Mouse (Mus musculus) liver, embryonic 12.5 days (tissue): ENCODE measurements around the gene Wdr77. TPM values are rescaled to one million over a fixed set of nuclear protein-coding genes. Genes with fewer than 3 reads are reported as not detected.
"Not testable (repeated sequence)": the region's sequence is repeated elsewhere in the genome, so short reads cannot be mapped to it uniquely, and the experiment has no call there.

Experiments used
- ATAC-seq: fragments of 200-750 bp; cut with Nextera tagmentation; 2 replicates; pipeline ENCODE4 v1.8.0; 2017; ENCODE audit warnings: moderate number of reproducible peaks, mild to moderate bottlenecking, moderate library complexity
- H3K27ac ChIP-seq: fragments of 300-500 bp; sonication (generic); 2 replicates; pipeline ENCODE4 v1.5.1; 2016; ENCODE audit warnings: mild to moderate bottlenecking
- H3K27me3 ChIP-seq: fragments of 300-500 bp; sonication (generic); replicated peaks from 2 replicates; pipeline ENCODE4 v1.6.1; 2016; ENCODE audit warnings: mild to moderate bottlenecking, moderate library complexity
- H3K36me3 ChIP-seq: fragments of 300-500 bp; sonication (generic); 2 replicates; pipeline ENCODE4 v1.6.1; 2016; ENCODE audit warnings: mild to moderate bottlenecking, moderate library complexity
- H3K4me1 ChIP-seq: fragments of 300-500 bp; sonication (generic); 2 replicates; pipeline ENCODE4 v1.6.1; 2016
- H3K4me2 ChIP-seq: fragments of 300-500 bp; sonication (generic); 2 replicates; pipeline ENCODE4 v1.6.1; 2016; ENCODE audit warnings: mild to moderate bottlenecking, moderate library complexity
- H3K4me3 ChIP-seq: fragments of 300-500 bp; sonication (generic); 2 replicates; pipeline ENCODE4 v1.5.1; 2016; ENCODE audit warnings: mild to moderate bottlenecking, moderate library complexity
- H3K9ac ChIP-seq: fragments of 300-500 bp; sonication (generic); 2 replicates; pipeline ENCODE4 v1.6.1; 2016; ENCODE audit warnings: mild to moderate bottlenecking, moderate library complexity
- H3K9me3 ChIP-seq: fragments of 300-500 bp; sonication (generic); replicated peaks from 2 replicates; pipeline ENCODE4 v1.6.1; 2016; ENCODE audit warnings: mild to moderate bottlenecking, moderate library complexity
- WGBS: fragments of 180-500 bp; shearing (Covaris S2); methylation state at CpG from one replicate; pipeline ENCODE4 v1.1.7; 2016; ENCODE audit not compliant: insufficient replicate concordance; 5-methylcytosine and 5-hydroxymethylcytosine counted together
- polyA plus RNA-seq: library from polyadenylated mRNA; unstranded; fragments of >200 nt; fragmentation: Nextera tagmentation; extraction: Ambion mirVana; gene quantifications from 2 replicates; pipeline ENCODE4 v1.2.1, GENCODE M21; 2016

The Wdr77 gene
- polyA plus RNA-seq, 1 experiment from 2014 or later: 90.0 TPM

DNA sequence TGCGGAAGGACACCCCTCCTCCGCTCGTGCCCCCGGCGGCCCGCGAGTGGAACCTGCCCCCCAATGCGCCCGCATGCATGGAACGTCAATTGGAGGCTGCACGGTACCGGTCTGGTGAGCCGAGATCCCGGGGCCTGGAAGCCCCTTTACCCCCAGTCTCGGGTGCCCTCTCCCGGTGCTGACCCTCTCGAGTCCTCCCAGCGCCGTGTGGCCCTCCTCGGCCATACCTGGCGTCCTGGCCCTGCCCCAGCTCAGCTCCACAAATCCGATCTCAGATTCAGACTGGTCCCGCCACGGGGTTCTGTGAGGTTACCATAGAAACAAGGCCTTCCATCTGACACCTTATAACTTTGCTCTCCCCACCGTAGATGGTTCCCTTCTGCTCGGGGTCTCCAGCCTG is 416 bp downstream of the Wdr77 start:
- Histone ChIP-seq H3K4me3 (peak overlapping the region; percentile 85), H3K4me2 (peak overlapping the region; percentile 86), H3K4me1 (peaks cover 43% of the 10 kb centered on the region), H3K27me3 (no peaks in the 10 kb centered on the region), H3K27ac (peak overlapping the region; percentile 92), H3K9me3 (no peaks in the 10 kb centered on the region), H3K9ac (peak overlapping the region; percentile 94), H3K36me3 (peaks cover 64% of the 10 kb centered on the region)
- peak; percentile 56 for ATAC-seq
- under 1% methylated on average over 26 of the region's 26 CpGs for WGBS

DNA sequence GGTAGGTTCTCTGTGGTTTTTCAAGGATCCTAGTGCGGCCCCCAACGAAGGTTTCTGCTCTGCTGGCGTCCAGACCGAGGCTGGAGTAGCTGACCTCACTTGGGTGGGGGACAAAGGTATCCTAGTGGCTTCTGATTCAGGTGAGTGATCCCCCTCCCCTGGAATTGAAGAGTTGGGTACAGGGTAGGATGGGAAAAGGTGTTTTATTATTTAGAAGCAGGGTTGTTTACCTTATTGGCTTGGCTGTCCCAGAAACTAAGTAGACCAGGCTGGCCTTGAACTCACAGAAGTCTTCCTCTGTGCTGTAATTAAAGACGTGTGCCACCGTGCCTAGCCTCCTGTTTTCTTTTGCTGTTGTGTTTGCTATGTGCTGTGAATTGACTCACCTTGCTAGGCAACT is 830 bp downstream of the Wdr77 start, which contains the start of gene Atp5f1:
TSS of gene Atp5f1 (minus strand) at position 101 of the 400 bp plus-strand sequence.
- peaks cover 39% of the 10 kb centered on the region for H3K4me1 ChIP-seq
- WGBS: 5% methylated on average over 6 of the region's 6 CpGs
- H3K27me3 ChIP-seq: no peaks in the 10 kb centered on the region
- peak within 1 kb of the TSS; percentile 92 for H3K27ac ChIP-seq
- H3K4me3 ChIP-seq: peak within 1 kb of the TSS; percentile 85
- H3K4me2 ChIP-seq: peak within 1 kb of the TSS; percentile 86
- peak within 1 kb of the TSS; percentile 94 for H3K9ac ChIP-seq
- ATAC-seq: no peak
- no peaks in the 10 kb centered on the region for H3K9me3 ChIP-seq
- H3K36me3 ChIP-seq: peaks cover 64% of the 10 kb centered on the region

DNA sequence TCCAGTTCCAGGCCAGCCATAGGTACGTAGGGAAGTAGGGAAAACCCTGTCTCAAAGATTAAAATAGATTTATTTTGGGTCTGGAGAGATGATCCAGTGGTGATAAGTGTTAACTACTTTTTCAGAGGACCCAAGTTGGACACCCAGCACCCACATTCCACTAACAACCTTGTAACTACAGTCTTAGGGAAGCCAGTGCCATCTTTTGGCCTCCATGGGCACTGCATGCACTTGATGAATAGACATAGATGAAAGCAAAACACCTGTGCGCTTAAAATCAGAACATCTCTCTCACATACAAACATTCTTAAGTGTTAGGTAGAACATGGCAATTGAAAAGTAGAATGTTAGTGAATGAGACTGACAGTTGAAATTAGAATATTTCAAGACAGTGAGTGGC is 1.5 kb downstream of the Wdr77 start:
- Histone ChIP-seq H3K27ac (no peak overlapping the region), H3K9me3 (no peaks in the 10 kb centered on the region), H3K9ac (no peak overlapping the region), H3K4me3 (peak overlapping the region; percentile 85), H3K27me3 (no peaks in the 10 kb centered on the region), H3K4me1 (peaks cover 37% of the 10 kb centered on the region), H3K36me3 (peaks cover 67% of the 10 kb centered on the region), H3K4me2 (peak overlapping the region; percentile 86)
- no peak for ATAC-seq
- WGBS: 81% methylated on average over 2 of the region's 2 CpGs

DNA sequence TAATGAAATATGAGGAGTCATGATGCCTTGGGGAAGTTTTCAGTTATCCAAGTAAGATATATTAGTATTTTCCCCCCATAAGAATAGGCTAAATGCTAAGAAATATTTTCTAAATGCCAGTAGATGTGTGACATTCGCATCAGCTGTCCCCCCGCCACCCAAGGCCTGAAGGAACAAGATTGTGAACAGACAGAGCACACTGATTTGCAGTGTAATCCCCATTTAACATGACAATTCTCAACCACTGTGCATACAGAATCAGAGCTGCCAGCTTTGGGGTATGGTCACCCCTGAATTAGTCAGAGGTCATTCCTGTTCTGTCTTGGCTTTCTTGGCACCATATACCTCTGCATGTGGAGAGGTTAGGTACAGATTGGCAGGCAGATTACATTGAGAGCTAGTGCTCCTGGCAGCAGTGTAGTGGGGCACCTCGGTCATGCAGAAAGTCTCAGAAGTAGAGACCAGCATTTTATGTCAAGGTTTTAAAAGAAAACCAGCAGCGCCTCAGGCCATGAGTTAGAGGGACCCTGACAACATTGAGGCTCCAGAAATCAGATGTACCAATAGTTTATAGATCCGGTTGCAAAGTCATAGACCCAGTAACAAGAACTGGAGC is 12.8 kb downstream of the Wdr77 start:
- H3K9ac ChIP-seq: no peak overlapping the region
- 59% methylated on average over 5 of the region's 5 CpGs for WGBS
- no peak overlapping the region for H3K4me2 ChIP-seq
- no peak for ATAC-seq
- no peak overlapping the region for H3K27ac ChIP-seq
- peaks cover 37% of the 10 kb centered on the region for H3K36me3 ChIP-seq
- H3K4me1 ChIP-seq: no peaks in the 10 kb centered on the region
- no peaks in the 10 kb centered on the region for H3K9me3 ChIP-seq
- H3K4me3 ChIP-seq: no peak overlapping the region
- no peaks in the 10 kb centered on the region for H3K27me3 ChIP-seq

DNA sequence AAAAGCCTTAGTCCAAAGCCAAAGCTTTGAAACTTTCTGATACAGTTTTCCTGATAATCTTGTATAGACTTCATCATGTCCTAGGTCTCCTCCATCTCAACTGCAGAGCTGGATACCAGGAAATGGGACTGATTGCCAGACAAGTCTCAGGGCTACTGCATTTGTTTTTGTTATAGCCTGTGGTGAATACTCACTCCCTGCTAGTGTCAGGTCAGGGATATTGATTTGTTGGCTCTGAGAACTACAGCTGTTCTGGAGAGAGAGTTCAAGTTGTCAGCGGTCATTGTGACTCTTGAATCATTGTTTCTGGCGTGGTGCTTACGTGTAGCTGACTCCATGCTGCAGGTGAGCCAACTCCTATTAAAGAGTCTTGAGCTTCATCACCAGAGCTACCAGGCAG is 14.2 kb downstream of the Wdr77 start, which contains the start of gene Ovgp1:
TSS of gene Ovgp1 (plus strand) at position 301 of the 400 bp plus-strand sequence.
- Histone ChIP-seq H3K9ac (no peak within 1 kb of the TSS), H3K36me3 (peaks cover 22% of the 10 kb centered on the region), H3K4me2 (no peak within 1 kb of the TSS), H3K9me3 (no peaks in the 10 kb centered on the region), H3K27me3 (no peaks in the 10 kb centered on the region), H3K4me3 (no peak within 1 kb of the TSS), H3K27ac (no peak within 1 kb of the TSS), H3K4me1 (no peaks in the 10 kb centered on the region)
- 71% methylated on average over 3 of the region's 3 CpGs for WGBS
- ATAC-seq: no peak

DNA sequence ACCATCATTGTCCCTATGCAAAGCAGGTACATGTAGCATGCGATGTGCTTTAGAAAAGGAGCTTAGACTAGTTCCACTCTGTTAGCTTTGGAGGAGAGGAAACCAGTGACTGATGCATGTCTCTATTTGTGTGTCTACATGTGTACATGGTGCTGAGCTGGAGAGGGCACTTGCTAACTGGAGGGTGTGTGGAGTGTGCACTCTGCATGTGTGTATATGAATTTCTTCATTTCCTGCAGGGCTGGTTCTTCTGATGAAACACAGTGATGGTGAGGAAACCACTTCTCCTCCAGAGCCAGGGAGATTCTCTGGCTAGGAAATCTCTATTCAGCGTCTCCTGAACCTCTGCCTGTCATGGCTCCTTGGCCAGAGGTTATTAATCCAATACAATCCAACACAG is 15.0 kb downstream of the Wdr77 start:
- Histone ChIP-seq H3K27ac (no peak overlapping the region), H3K4me1 (no peaks in the 10 kb centered on the region), H3K9me3 (no peaks in the 10 kb centered on the region), H3K4me3 (no peak overlapping the region), H3K27me3 (no peaks in the 10 kb centered on the region), H3K4me2 (no peak overlapping the region), H3K9ac (no peak overlapping the region), H3K36me3 (peaks cover 15% of the 10 kb centered on the region)
- ATAC-seq: no peak
- WGBS: 74% methylated on average over 2 of the region's 2 CpGs

DNA sequence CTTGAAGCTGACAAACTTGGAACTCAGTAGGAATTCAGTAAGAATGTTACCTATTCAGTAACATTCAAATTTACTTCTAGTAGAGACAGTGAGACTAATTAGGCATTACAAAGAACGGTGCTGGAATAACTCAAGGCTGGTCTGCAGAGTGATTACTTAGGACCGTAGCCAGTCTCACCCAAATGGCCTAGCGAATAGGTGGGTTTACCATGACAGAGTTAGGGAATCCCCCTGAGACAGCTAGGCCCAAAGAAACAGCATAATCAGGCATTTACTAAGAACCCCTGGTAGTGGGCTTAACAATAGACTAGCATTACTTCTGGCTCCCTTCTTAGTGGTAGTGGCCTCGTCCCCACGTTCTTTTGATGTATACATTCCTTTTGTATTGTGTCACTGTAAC is 30.4 kb downstream of the Wdr77 start:
- not testable (repeated sequence) for H3K27me3 ChIP-seq, H3K9ac ChIP-seq, H3K4me1 ChIP-seq, H3K9me3 ChIP-seq, H3K36me3 ChIP-seq, H3K4me2 ChIP-seq, H3K27ac ChIP-seq, ATAC-seq, H3K4me3 ChIP-seq
- 63% methylated on average over 5 of the region's 5 CpGs for WGBS

DNA sequence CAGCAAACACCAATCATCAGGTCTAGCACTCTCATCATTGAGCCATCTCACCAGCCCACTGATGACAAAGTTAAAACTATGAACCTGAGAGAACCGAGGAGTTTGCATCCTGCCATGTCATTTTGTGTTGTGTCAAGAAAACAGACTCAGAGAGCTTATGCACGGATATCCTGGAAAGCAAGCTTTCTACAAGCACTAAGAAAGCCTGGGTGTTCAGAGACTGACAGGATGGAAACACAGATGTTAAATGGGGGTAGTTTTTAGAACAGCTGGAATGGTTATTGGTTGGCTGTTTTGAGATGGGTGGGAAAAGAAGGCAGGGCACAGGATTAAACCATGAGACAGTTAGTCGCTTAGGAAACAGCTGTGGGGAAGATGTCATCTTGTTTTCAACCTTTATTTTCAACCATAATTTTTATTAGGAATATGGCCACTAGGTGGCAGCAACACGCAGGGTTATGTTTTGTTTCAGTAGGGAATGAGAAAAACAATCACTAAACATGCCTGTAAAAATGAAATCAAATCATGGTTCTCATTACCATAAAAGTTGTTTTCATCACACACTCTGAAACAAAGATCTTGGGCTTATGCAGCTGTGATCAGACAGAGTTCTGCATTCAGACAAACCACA is 32.6 kb downstream of the Wdr77 start:
- Histone ChIP-seq H3K27ac (no peak overlapping the region), H3K9me3 (no peaks in the 10 kb centered on the region), H3K36me3 (no peaks in the 10 kb centered on the region), H3K4me2 (no peak overlapping the region), H3K9ac (no peak overlapping the region), H3K27me3 (no peaks in the 10 kb centered on the region), H3K4me3 (no peak overlapping the region), H3K4me1 (no peaks in the 10 kb centered on the region)
- 26% methylated on average over 4 of the region's 4 CpGs for WGBS
- ATAC-seq: no peak

DNA sequence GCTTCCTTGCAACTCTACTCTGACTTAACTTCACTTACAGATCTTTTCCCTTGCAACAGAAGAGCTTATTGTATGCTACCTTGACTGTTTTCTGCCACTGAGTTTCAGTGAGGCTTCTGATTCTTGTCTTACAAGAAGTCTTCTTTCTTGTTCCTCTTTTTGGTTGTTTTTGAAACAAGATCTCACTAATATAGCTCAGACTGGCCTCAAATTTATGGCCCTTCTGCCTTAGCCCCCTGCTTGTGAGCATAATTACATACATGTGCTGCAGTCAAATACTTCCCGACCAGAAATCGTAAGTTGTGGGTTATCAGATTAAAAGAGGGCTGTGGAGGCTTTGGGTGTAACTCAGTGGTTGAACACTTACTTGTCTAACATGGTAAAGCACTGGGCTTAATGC is 35.6 kb downstream of the Wdr77 start:
- Histone ChIP-seq H3K9me3 (no peaks in the 10 kb centered on the region), H3K27me3 (no peaks in the 10 kb centered on the region), H3K4me3 (no peak overlapping the region), H3K4me2 (no peak overlapping the region), H3K36me3 (no peaks in the 10 kb centered on the region), H3K9ac (no peak overlapping the region), H3K27ac (no peak overlapping the region), H3K4me1 (no peaks in the 10 kb centered on the region)
- WGBS: 44% methylated on average over 2 of the region's 2 CpGs
- no peak for ATAC-seq

DNA sequence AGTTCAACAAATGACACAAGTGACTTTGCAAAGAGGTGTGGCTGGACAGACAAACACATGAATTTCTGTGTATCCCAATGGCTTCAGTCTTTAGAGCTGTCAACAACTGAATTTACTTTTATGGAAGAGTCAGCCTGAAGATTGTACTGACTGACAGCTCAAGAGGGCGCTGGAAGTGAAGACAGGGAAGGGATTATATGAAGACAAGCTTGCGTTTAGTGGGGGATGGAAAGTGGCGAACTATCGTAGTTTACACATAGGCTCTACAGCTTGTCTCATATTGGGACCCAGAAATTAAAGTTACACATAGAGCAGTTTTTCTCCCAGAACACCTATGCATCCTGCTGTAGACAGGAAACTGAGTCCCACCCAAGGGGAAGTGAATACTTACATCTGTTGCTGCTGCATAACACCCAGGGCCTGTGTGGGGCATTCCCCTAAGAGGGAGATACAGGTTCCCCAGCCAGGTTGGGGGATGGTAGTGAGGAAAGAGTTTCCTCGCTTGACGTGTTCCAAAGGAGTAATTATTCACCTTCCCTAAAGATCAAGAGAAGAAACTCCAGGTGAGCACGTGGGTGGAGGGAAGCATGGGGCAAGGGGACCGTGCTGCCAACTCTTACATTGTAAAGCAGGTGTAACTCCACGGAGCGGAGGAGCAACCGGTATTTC is 41.7 kb downstream of the Wdr77 start:
- peak overlapping the region; percentile 23; the same call in 1 of the 2 replicates for H3K4me2 ChIP-seq
- no peak for ATAC-seq
- WGBS: 22% methylated on average over 11 of the region's 11 CpGs
- no peaks in the 10 kb centered on the region for H3K36me3 ChIP-seq
- no peaks in the 10 kb centered on the region; the same call in 1 of the 2 replicates for H3K27me3 ChIP-seq
- H3K4me1 ChIP-seq: no peaks in the 10 kb centered on the region
- no peak overlapping the region for H3K9ac ChIP-seq
- H3K4me3 ChIP-seq: no peak overlapping the region
- no peak overlapping the region for H3K27ac ChIP-seq
- H3K9me3 ChIP-seq: no peaks in the 10 kb centered on the region

DNA sequence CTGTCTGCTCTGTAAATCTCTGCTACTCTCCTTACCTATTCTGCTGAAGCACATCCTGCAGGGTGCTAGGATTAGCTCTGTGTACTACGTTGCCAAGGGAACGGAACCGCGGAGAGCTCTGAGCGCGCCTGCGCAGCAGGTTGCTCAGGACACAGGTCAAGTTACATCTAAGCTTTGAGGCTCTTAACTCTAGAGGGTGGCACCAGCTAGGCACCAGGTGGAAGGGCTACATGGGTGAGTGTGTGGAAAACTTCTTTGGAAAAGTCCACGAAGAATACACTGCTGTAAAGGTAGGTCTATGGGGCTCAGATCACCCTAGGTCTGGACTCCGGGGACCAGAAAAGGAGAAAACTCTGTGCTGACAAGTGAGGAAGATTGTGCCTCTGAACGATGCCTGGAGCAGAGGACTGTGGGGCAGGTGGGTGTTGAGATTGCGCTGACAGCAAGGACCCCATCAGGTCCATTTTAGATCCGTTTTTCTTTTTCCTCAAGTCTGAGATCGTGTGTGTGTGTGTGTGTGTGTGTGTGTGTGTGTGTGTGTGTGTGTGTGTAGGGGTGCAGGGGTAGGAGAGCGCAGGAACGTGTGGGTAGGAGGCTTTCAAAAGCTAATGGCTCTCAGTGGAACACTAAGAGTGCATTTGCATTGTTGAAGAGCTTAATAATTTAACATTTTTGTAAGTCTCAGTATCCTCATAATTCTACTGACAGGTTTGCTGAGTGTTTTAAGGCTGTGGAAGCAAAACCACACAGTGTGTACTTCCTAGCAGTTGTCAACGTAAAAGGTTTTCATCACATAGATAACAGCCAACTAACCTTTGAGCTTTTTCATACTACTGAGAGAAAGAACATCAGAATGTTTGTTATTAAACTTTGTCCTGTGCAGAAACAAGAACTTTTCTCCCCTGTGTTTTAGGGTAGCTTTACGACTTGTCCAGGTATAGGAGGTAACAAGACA is 42.5 kb downstream of the Wdr77 start:
- no peak overlapping the region for H3K9ac ChIP-seq
- no peak overlapping the region for H3K4me3 ChIP-seq
- H3K27ac ChIP-seq: no peak overlapping the region
- no peaks in the 10 kb centered on the region for H3K4me1 ChIP-seq
- peak overlapping the region; percentile 23; the same call in 1 of the 2 replicates for H3K4me2 ChIP-seq
- WGBS: 18% methylated on average over 17 of the region's 17 CpGs
- H3K27me3 ChIP-seq: no peaks in the 10 kb centered on the region; the same call in 1 of the 2 replicates
- peak; percentile 55; the same call in 1 of the 2 replicates for ATAC-seq
- H3K9me3 ChIP-seq: no peaks in the 10 kb centered on the region
- no peaks in the 10 kb centered on the region for H3K36me3 ChIP-seq
